Mouse (Mus musculus) brown adipose tissue, adult 24 weeks (tissue): ENCODE measurements around the gene Pid1. TPM values are rescaled to one million over a fixed set of nuclear protein-coding genes. Genes with fewer than 3 reads are reported as not detected.

Experiments used
- H3K27ac ChIP-seq: fragments of 200-500 bp; replicated peaks from 2 replicates; pipeline ENCODE4 v1.5.1; 2012; ENCODE audit warnings: low read depth, mild to moderate bottlenecking, low read length
- H3K4me1 ChIP-seq: fragments of 200-500 bp; 2 replicates; pipeline ENCODE4 v1.6.1; 2012; ENCODE audit warnings: low read length, mixed read lengths; ENCODE audit not compliant: control insufficient read depth, insufficient read depth, insufficient read length
- H3K4me3 ChIP-seq: fragments of 200-500 bp; 2 replicates; pipeline ENCODE4 v1.5.1; 2012; ENCODE audit warnings: low read depth, mild to moderate bottlenecking, low read length, moderate library complexity; ENCODE audit not compliant: insufficient read depth
- polyA plus RNA-seq: library from polyadenylated mRNA; stranded (reverse); fragments of >200 nt; gene quantifications from 2 replicates; pipeline ENCODE4 v1.2.4, GENCODE M21; 2012; ENCODE audit not compliant: missing spikeins, insufficient read depth, insufficient read length

Pid1 gene
- polyA plus RNA-seq: 15.8 and 21.8 TPM in 2 replicates

- Histone ChIP-seq H3K27ac (peak within 1 kb of the TSS; percentile 77), H3K4me3 (no peak within 1 kb of the TSS), H3K4me1 (no peaks in the 10 kb centered on the region)
Observed at GRCm38 (mm10) chr1:84363967-84364366, at the start of gene Pid1. Pid1 (minus strand) TSS chr1:84364180.

- Histone ChIP-seq H3K27ac (no peak overlapping the region), H3K4me3 (no peak overlapping the region), H3K4me1 (peaks cover 2% of the 10 kb centered on the region; the same call in 1 of the 2 replicates)
Observed at GRCm38 (mm10) chr1:84409514-84409913, 45.5 kb upstream of the Pid1 start.

GRCm38 (mm10) chr1:84408873-84409272, 44.9 kb upstream of the Pid1 start:
- Histone ChIP-seq H3K27ac (no peak overlapping the region), H3K4me1 (peaks cover 2% of the 10 kb centered on the region; the same call in 1 of the 2 replicates)

DNA sequence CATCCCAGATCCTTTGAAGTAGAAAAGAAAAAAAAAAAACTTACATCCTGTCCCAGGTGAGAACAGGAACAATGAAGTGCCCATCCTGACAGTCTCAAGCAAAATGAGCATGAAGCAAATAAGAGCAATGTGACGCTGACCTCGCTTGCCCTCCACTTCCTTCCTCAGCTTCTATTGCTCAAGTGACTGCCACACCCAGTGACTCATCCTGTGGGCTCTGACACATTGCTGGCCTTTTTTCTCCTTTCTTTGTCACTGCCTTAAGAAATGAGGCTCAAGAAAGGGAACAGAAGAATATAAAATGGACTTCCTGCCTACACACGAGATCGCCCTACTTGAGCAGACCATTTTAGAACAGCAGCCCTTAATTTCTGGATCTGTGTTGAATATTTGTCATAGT, 42.9 kb upstream of the Pid1 start:
- Histone ChIP-seq H3K4me1 (peaks cover 2% of the 10 kb centered on the region; the same call in 1 of the 2 replicates), H3K4me3 (no peak overlapping the region), H3K27ac (peak overlapping the region; percentile 89)

More at GRCm38 (mm10) chr1:84408873-84409272, 44.9 kb upstream of the Pid1 start:
- no peak overlapping the region for H3K4me3 ChIP-seq

- H3K4me1 ChIP-seq: peaks cover 2% of the 10 kb centered on the region; the same call in 1 of the 2 replicates
- H3K4me3 ChIP-seq: no peak overlapping the region
- no peak overlapping the region for H3K27ac ChIP-seq
Observed at GRCm38 (mm10) chr1:84405551-84406290, 41.7 kb upstream of the Pid1 start.

GRCm38 (mm10) chr1:84404880-84405279, 40.9 kb upstream of the Pid1 start:
- Histone ChIP-seq H3K4me3 (no peak overlapping the region), H3K27ac (no peak overlapping the region), H3K4me1 (peaks cover 2% of the 10 kb centered on the region; the same call in 1 of the 2 replicates)

- Histone ChIP-seq H3K4me3 (no peak overlapping the region), H3K27ac (no peak overlapping the region), H3K4me1 (peaks cover 2% of the 10 kb centered on the region; the same call in 1 of the 2 replicates)
Observed at GRCm38 (mm10) chr1:84402154-84402553, 38.2 kb upstream of the Pid1 start.

GRCm38 (mm10) chr1:84399671-84400070, 35.7 kb upstream of the Pid1 start:
- no peak overlapping the region for H3K27ac ChIP-seq
- no peak overlapping the region for H3K4me3 ChIP-seq
- H3K4me1 ChIP-seq: no peaks in the 10 kb centered on the region

DNA sequence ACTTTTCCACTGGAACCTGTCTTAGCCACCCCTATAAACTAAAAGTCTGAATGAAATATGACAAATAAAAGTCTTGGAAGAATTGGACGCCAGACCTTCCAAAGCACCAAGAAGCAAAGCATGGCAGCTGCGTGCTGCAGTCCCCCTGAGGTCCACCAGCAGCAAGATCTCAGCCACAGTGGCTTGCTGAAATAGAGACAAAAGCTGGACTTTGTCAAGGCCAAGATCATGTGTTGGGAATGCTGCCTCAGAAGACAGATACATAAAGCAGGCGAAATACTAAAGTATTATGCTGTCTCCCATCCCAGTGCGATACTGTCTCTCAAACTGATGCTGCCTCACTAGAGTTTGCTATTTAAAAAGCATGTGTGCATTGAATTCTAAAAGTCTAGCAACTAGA, 35.1 kb upstream of the Pid1 start:
- H3K4me3 ChIP-seq: no peak overlapping the region
- H3K27ac ChIP-seq: no peak overlapping the region
- H3K4me1 ChIP-seq: no peaks in the 10 kb centered on the region

GRCm38 (mm10) chr1:84396787-84397186, 32.8 kb upstream of the Pid1 start:
- H3K4me3 ChIP-seq: no peak overlapping the region
- H3K4me1 ChIP-seq: no peaks in the 10 kb centered on the region
- H3K27ac ChIP-seq: no peak overlapping the region

- Histone ChIP-seq H3K4me1 (no peaks in the 10 kb centered on the region), H3K27ac (no peak overlapping the region), H3K4me3 (no peak overlapping the region)
Observed at GRCm38 (mm10) chr1:84395928-84396327, 31.9 kb upstream of the Pid1 start.

GRCm38 (mm10) chr1:84390961-84391360, 27.0 kb upstream of the Pid1 start:
- H3K4me3 ChIP-seq: no peak overlapping the region

GRCm38 (mm10) chr1:84387616-84388015, 23.6 kb upstream of the Pid1 start:
- Histone ChIP-seq H3K4me1 (no peaks in the 10 kb centered on the region), H3K4me3 (no peak overlapping the region)

More at GRCm38 (mm10) chr1:84390961-84391360, 27.0 kb upstream of the Pid1 start:
- Histone ChIP-seq H3K27ac (no peak overlapping the region), H3K4me1 (no peaks in the 10 kb centered on the region)

GRCm38 (mm10) chr1:84386481-84387146, 22.6 kb upstream of the Pid1 start:
- Histone ChIP-seq H3K4me3 (no peak overlapping the region), H3K4me1 (no peaks in the 10 kb centered on the region), H3K27ac (no peak overlapping the region)

More at GRCm38 (mm10) chr1:84387616-84388015, 23.6 kb upstream of the Pid1 start:
- no peak overlapping the region for H3K27ac ChIP-seq

DNA sequence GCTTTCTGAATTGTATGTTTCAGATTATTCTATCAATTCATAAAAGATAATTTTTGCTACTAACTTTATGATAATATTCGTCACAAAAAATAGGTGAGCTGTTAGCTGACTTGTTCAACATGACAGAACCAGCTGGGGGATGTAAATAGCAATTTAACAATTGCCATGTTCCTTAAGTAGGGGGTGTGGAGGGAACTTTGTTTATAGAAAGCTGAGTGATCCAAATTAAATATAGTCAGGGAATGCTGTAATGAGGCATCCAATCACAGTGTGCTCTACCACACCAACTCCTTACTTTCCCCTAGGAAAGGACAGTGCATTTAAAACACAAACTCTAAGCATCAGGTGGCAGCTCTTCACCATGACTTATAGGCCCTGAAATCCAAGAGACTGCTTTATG, 18.7 kb upstream of the Pid1 start:
- Histone ChIP-seq H3K4me1 (0 out of 2 replicates have a peak, but pooled peaks cover 2% of the 10 kb centered on the region), H3K4me3 (no peak overlapping the region)

More for the DNA sequence above, 18.7 kb upstream of the Pid1 start:
- no peak overlapping the region for H3K27ac ChIP-seq
